In genomic region chr11:22437140-22437850, GRCm38 (mm10) we compare ENCODE assay signal across 8 mouse cellular contexts.
DNase-seq lines count a peak whose midpoint lies in the region; ATAC-seq and TF ChIP-seq lines count a peak whose summit lies in the region.

No protein-coding gene starts in this region.

- H3K27me3 ChIP-seq in forebrain, embryonic 14.5 days (replicated peaks; ENCODE audit: control insufficient read depth, insufficient read depth, low read length) = no peaks in the 10 kb centered on the region
- no peaks in the 10 kb centered on the region for H3K27me3 ChIP-seq in lung, embryonic 16.5 days (ENCODE audit: control insufficient read depth, insufficient read depth, low read depth, low read length)

- peak; percentile 61 for DNase-seq in 416B (ENCODE audit: low read depth)
- DNase-seq in forebrain, embryonic 14.5 days (ENCODE audit: low spot score) = peak; percentile 46
- DNase-seq in heart, postnatal 14 days = peak; percentile 63 to 73
- DNase-seq in layer of hippocampus, adult 2 months (ENCODE audit: low spot score in 2 of 2) = peak in 1 of 2 experiments; percentile 32
- DNase-seq in right cerebral cortex, adult 2 months (ENCODE audit: low spot score in 2 of 2) = peak; percentile 17 to 28

- H3K4me2 ChIP-seq in forebrain, embryonic 14.5 days (ENCODE audit: low read length) = no peak overlapping the region
- H3K4me2 ChIP-seq in lung, embryonic 16.5 days (ENCODE audit: low read depth, low read length) = no peak overlapping the region

- peaks cover 36% of the 10 kb centered on the region for H3K4me1 ChIP-seq in bone marrow macrophage, adult 2 months (ENCODE audit: control insufficient read depth, insufficient read depth, low read length)
- H3K4me1 ChIP-seq in forebrain, embryonic 14.5 days (ENCODE audit: control insufficient read depth, insufficient read depth, low read length) = no peaks in the 10 kb centered on the region
- peaks cover 29% of the 10 kb centered on the region for H3K4me1 ChIP-seq in lung, embryonic 16.5 days (replicated peaks; ENCODE audit: control insufficient read depth, insufficient read depth, low read length)

- no peaks in the 10 kb centered on the region for H3K36me3 ChIP-seq in forebrain, embryonic 14.5 days (ENCODE audit: control insufficient read depth, insufficient read depth, low read length)
- no peaks in the 10 kb centered on the region for H3K36me3 ChIP-seq in lung, embryonic 16.5 days (ENCODE audit: control insufficient read depth, insufficient read depth, low read length)

- no peak for TF ChIP-seq POLR2A in bone marrow macrophage, adult 2 months (IDR thresholded peaks at IDR 0.05; ENCODE audit: borderline replicate concordance, low read depth, low read length)

- intact Hi-C loops in heart, postnatal 14 days (cut with DNase I) = loop anchor here (5.0 kb wide), 2 partner anchors 180 to 210 kb away; no protein-coding TSS in a partner anchor

- no peak overlapping the region for H3K4me3 ChIP-seq in bone marrow macrophage, adult 2 months (ENCODE audit: insufficient read depth, low read length)
- H3K4me3 ChIP-seq in forebrain, embryonic 14.5 days (ENCODE audit: low read depth, low read length) = no peak overlapping the region
- no peak overlapping the region for H3K4me3 ChIP-seq in layer of hippocampus, adult 2 months
- no peak overlapping the region for H3K4me3 ChIP-seq in lung, embryonic 16.5 days (ENCODE audit: low read length)

- H3K27ac ChIP-seq in bone marrow macrophage, adult 2 months (ENCODE audit: insufficient read depth, low read depth, low read length) = peak overlapping the region; percentile 91
- no peak overlapping the region for H3K27ac ChIP-seq in forebrain, embryonic 14.5 days (ENCODE audit: low read depth, low read length)
- no peak overlapping the region; the same call in 1 of the 2 replicates for H3K27ac ChIP-seq in layer of hippocampus, adult 2 months
- peak overlapping the region; percentile 74 for H3K27ac ChIP-seq in lung, embryonic 16.5 days (ENCODE audit: low read length)

- no peak overlapping the region for H3K9ac ChIP-seq in forebrain, embryonic 14.5 days (ENCODE audit: low read length)
- H3K9ac ChIP-seq in lung, embryonic 16.5 days (ENCODE audit: low read length) = no peak overlapping the region

- no peaks in the 10 kb centered on the region for H3K9me3 ChIP-seq in forebrain, embryonic 14.5 days (replicated peaks; ENCODE audit: control insufficient read depth, low read length)
- H3K9me3 ChIP-seq in lung, embryonic 16.5 days (ENCODE audit: control insufficient read depth, low read length) = no peaks in the 10 kb centered on the region

- 13% methylated on average over 5 of the region's 5 CpGs for WGBS in forebrain, embryonic 14.5 days
- WGBS in lung, embryonic 16.5 days = 2% methylated on average over 5 of the region's 5 CpGs

- TF ChIP-seq CTCF in bone marrow macrophage, adult 2 months (IDR thresholded peaks at IDR 0.05; ENCODE audit: low read depth, low read length) = peak; percentile 30; the same call in 1 of the 2 replicates
- TF ChIP-seq CTCF in layer of hippocampus, adult 2 months (conservative IDR thresholded peaks at IDR 0.05) = peak; percentile 68

- ATAC-seq in forebrain, embryonic 14.5 days = peak; percentile 82
- ATAC-seq in lung, embryonic 16.5 days (ENCODE audit: low read depth) = peak; percentile 96
- ATAC-seq in inflammation-experienced regulatory T-cells, adult 6 months = no peak

Comparison
In these comparisons a context has a peak if more than half of its experiments do, and no peak if none do; other contexts are left out.
1. H3K27ac ChIP-seq: peak in bone marrow macrophage, adult 2 months (single experiment) and lung, embryonic 16.5 days (single experiment); none in forebrain, embryonic 14.5 days (single experiment) and layer of hippocampus, adult 2 months (single experiment).